Mouse (Mus musculus) adrenal gland, adult 18-20 months (tissue): ENCODE measurements at regions not wholly inside any gene's neighbourhood (a gene's known extent, or its start where the extent isn't known, plus 50 kb on each side); places are given as distances from the start of the nearest gene placed in this dataset.

ENCODE experiments used
- DNase-seq, 2 experiments: peaks; one replicate each; pipeline ENCODE4 v3.0.0; 2021 to 2022; ENCODE audit warnings: low spot score in 2 of 2

DNA sequence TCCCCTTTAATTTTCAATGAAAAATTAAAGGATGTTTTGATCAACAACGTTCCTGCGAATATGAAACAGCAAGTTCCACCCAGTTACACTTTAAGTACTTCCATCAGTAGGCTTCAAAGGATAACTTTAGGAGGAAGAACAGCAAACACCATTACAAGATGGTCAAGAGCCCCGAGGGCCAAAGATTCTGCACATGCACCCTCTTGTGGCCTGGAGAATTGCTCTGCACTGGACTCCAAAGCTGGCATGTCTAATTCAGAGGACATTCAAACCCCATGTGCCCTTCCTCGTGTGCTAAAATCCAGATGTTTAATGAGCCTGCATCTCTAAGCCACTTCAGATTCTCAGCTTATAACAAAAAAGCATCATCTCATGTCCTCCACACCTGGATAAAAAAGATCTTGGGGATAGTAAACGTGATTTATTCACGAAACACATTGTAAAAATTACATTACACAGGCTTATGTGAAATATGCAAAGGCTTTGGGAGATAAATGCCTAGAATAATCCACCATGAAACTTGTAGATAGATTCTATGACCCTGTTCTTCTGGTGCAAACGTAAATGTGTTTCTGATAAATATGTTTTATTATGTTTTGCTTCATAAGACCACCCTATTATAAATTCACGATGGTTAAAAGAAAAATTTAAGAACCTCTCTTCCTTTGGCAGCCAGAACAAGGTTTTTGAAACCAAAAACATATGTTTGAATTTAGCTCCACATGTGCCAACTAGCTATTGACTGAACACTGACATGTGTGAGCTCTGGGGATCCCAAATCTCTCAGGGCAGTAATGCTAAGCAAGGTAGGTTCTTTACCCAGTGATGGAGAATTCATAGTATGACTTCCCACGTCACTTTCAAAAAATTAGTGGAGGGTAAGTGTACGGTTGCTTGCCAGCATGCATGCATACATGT is 100.6 kb upstream of the Rfx3 start:
- DNase-seq: no peak

DNA sequence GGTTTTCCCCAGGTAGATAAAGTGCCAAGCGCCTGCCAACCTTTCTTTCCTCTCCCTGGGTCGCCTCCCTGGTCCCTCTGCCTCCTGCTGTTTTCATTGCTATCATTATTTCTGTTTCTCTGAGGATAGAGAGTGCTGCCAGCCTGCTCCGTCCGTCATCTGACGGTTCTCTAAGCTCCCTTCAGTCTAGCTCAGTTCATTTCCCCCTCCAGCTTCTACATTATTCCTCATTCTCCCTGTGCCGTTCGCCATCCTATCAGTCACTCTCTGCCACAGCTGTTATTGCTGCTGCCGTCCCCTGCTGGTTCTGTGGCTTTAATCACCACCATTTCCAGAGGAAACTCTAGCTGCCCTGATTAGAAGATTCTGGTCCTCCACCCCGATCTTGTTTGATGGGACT is 84.7 kb upstream of the Rfx3 start:
- no peak for DNase-seq

DNA sequence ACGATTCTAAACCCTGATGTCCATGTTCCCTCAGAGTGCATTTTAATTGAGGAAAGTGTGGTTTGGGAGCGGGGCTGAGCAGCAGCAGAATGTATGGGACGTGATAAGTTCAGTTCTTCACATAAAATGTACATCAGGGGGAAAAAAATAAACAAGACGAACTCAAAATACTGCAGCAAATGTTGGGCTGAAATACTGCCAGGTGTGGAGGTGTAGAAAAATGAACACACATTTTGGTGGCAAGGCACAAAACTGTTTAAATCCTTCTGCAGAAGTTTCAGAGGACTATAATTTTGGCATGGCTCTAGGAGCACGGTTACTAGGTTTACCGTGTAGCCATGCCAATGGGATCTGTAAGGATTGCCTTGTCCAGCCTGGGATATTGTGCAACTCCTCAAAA is 81.3 kb upstream of the Rfx3 start:
- no peak for DNase-seq

DNA sequence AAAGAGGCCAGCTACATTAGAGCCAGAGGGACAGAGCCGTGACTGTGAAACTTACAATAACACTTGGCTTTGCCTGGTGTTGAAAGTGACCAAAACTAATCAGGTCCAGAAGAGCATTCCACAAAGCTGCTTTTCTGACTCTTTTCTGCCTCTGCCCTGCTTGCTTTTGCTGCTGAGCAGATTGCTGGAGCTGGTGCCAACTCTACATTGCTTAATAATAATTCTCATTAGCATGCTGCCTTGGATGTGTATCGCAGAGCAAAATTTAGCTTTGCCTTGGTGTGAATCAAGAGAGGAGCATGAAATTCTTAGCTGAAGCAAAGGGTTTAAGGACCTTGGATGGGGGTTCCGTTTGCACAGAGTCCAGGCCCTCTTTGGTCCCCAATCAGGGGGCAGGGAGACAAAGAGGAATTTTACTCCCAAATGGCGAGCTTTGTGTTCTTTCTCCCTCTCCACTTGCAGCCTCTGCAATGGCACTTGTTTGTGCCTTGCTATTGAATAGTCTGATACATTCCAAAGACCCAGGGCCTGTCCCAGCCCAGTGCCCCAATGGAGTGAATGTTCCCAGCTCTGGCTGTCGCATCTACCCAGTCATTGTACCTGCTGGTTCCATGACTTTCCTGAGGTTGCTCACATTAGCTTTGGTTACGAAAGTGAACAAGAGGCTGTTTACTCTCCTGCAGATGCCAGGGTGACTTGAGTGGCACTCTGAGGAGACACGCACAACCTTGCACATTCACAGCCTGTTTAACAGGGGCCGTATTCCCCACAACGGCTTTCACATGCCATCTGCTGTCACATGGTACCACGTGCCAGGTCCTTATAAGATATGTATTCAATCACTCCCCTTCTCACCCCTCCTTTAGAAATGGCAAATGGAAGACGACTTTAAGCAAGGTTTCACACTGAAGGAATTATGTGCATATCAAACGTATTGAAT is 76.9 kb upstream of the Rfx3 start:
- no peak for DNase-seq

DNA sequence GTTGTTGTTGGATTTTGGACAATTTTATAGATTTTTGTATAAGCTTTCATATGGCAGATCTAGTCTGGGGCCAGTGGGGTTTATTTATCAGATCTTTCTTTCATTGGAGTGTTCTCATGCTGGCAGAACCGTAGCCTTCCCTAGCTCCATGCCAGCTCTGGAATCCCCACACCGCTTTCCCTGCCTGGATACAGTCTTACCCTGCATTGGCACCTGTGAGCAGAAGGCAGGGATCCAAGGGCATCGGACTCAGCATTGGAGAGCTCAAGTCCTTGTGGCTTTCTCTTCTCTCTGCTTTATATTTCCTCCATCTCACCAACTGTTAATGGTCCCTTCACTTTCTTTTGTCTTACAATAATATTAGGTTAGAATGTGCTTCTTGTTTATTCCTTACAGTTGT is 59.4 kb upstream of the Rfx3 start:
- DNase-seq: no peak
